Mouse (Mus musculus) lung, adult 18-20 months (tissue): ENCODE measurements around the gene Zfp300.
A peak's percentile ranks its signal among the peaks of the same experiment; 100 is the strongest.

ENCODE experiments used
- DNase-seq, 2 experiments: peaks; one replicate each; pipeline ENCODE4 v3.0.0; 2022; ENCODE audit warnings: mixed read lengths in 2 of 2

The Zfp300 gene

DNA sequence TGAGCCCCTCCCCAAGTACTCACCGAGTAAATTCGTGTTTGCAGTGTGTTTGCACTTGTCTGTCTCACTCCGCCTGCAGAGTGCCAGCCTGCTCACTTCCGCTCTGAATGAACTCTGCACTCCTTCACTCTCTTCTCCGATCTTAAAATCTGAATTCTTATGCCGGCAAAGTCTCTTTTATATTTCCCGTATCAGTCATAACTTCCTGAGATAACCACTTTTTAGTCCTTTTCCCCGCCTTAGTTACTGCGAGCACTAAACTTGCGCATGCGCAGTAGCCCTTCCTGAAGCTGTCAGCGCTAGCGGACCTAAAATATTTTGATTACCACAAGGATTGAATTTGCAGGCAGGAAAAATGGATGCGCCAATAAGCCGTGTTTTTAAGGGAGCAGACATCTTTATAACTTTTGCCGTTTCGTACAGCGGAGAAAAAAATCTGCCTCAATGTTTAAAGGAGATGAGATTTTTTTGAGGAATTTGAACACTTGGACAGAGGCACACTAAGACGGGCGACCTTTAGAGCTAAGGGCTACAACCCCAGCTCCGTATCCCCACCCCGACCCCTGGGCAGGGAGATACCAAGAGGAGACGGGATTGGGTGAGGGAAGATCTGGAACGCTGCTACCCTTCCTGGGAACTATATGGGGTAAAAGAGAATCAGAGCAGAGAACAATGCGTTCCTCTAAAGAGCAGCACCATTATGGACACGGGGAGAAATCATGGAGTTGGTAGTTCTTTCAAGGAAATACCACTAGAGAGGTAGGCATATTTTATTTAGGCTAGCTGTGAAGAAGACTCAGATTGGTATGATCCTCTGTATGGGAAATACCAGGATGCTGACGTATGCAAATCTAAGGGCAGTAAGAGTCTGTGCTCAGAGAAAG lies at the start of gene Zfp300:
Gene Zfp300 (minus strand): TSS at position 545 of the 884 bp plus-strand sequence.
- DNase-seq = peak; percentile 62 to 63

DNA sequence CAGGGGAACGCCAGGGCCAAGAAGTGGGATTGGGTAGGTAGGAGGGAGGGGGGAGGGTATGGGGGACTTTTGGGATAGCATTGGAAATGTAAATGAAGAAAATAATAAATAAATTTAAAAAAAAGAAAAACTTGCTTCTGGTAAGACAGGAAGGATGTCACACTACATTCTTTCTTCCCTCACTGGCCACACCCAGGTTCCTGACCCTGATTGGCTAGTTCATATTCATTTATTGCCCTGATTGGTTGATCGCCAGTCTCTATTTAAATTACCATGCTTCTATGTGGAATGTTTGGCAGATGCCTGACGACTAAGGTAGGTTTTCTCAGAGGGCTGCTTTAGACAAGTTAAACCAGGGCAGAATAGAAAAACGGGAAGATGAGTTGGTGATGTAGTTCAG lies 26.2 kb upstream of the Zfp300 start, which contains the start of gene Ssxa1:
Gene Ssxa1 (plus strand): TSS at position 301 of the 400 bp plus-strand sequence.
- DNase-seq = no peak

DNA sequence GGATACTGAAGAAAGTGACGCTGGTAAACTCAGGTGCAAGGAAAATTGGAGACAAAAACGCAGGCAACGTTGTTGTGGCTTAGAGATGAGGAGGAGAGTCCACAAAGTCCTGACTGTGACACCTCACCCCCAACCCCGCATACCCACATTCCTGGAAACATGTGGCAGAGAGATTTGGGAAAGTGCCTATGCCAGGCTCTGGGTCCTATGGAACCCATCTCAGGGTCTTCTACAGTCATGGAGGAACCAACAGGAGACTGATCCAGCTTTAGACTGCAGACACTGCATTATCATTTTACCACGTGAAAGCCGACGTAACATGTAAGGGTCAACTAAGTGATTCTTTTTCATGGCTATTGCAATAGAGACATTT lies 526 bp upstream of the Zfp300 start:
- DNase-seq = no peak

DNA sequence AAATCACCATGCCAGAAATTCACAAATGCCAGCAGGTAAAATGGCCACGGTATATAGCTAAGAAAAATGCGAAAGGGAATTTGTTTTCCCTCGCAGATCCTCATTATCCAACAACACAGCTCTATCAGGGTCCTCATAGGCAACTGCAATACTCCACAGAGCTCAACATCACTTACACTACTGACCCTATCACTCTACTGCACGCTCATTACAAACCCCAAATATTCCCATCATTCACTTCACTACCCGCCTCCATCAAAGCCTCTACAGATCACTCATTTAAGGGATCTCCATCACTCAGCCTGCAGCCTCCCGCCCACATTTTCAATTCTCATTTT lies 713 bp downstream of the Zfp300 start:
- no peak for DNase-seq

DNA sequence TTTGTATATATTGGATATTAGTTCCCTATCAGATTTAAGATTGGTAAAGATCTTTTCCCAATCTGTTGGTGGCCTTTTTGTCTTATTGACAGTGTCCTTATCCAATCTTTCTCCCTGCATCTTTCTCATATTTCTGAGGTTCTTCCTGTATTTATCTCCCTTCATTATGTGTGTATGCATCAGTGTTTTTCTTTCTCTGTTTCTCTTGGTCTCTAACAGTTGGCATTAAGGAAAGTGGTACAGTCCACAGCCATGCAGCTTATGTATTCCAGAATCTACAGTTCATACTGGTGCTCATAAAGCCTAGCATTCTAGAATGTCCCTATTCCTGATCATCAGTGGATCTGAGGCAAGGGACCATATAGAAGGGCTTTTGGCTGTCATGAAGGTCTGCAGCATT lies 21.2 kb downstream of the Zfp300 start, which contains the start of gene Spaca5:
Gene Spaca5 (plus strand): TSS at position 301 of the 400 bp plus-strand sequence.
- no peak for DNase-seq

- no peak for DNase-seq
Observed at GRCm38 (mm10) chrX:21062544-21062890, 26.8 kb downstream of the Zfp300 start.

GRCm38 (mm10) chrX:21061866-21062543 lies 27.3 kb downstream of the Zfp300 start, which contains the start of gene Zfp182:
TSS of gene Zfp182 (minus strand) at chrX:21062316.
- DNase-seq = peak; percentile 82 to 90

DNA sequence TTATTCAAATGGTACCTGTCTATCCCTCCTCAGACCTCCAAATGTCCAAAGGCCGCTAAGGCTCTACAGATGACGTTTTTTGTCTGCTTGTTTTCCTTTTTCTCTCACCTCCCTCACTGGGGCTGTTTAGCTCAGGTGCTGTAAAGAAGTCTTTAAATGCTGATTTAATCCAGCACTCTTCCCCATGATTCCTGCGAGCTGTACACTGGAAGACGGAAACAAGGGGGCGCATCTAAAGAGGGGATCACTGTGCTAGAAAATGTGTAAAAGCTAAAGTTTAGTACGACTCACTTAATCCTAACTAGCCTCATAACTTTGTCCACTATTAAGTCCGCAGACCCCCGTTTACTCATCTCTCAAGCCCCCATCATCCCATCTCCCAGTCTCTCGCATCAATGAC lies 27.9 kb downstream of the Zfp300 start:
- DNase-seq = no peak
